Mouse (Mus musculus): Measurements from ENCODE around the gene Ipo11. TPM values are rescaled to one million over a fixed set of nuclear protein-coding genes. Genes with fewer than 3 reads are reported as not detected.

The Ipo11 gene
- polyA plus RNA-seq, 1 experiment from 2014 or later: 70.1 TPM

DNA sequence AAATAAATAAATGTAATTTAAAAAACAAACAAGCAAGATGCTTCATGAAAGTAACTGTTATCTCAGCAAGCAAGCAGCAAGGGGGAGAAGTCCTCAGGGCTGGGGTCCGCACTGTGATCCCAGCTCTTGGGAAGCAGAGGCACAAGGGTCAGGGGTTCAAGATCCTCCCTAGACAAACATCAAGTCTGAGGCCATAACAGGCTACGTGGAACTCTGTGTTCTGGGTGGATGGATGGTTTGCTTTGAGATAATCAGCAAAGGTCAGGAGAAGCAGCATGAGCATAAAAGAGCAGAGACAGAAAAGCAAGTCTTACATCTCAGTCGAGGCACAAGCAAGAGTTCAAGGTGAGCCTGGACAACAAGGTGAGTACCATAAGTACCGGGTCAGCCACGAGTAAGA, 43.1 kb downstream of the Ipo11 start:
- no peak for ATAC-seq (ENCODE audit: low FRiP score, low read depth)
- no peak overlapping the region for H3K27ac ChIP-seq (replicated peaks)
- no peaks in the 10 kb centered on the region for H3K4me1 ChIP-seq
- no peak overlapping the region for H3K9ac ChIP-seq (replicated peaks)
- H3K9me3 ChIP-seq: no peaks in the 10 kb centered on the region
- no peaks in the 10 kb centered on the region for H3K27me3 ChIP-seq
- H3K4me2 ChIP-seq (replicated peaks): no peak overlapping the region
- 92% methylated on average over 5 of the region's 5 CpGs for WGBS
- H3K36me3 ChIP-seq: peaks cover 35% of the 10 kb centered on the region
- H3K4me3 ChIP-seq: no peak overlapping the region

DNA sequence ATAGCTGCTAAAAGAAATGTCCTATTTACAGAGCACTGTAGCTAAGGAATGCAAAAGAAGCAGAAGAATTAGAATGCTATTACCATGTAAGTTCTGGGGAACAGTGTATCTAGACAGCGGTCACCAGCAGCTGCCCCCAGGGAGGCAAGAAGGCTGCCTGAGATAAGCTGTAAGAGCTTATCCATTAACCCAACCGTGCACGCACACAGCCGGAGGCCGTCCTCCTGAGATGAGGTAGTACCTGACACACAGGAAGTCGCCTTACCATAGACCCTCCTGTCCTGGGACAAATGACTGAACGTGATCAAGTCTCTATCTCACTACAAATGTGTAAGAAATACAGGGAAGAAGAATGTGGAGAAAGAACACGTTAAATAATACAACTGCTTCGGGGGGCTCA, 43.6 kb downstream of the Ipo11 start:
- H3K4me3 ChIP-seq: no peak overlapping the region
- H3K9ac ChIP-seq (replicated peaks): no peak overlapping the region
- H3K27me3 ChIP-seq: no peaks in the 10 kb centered on the region
- no peaks in the 10 kb centered on the region for H3K4me1 ChIP-seq
- no peak overlapping the region for H3K27ac ChIP-seq (replicated peaks)
- H3K4me2 ChIP-seq (replicated peaks): no peak overlapping the region
- peaks cover 32% of the 10 kb centered on the region for H3K36me3 ChIP-seq
- 84% methylated on average over 9 of the region's 9 CpGs for WGBS
- no peak for ATAC-seq (ENCODE audit: low FRiP score, low read depth)
- H3K9me3 ChIP-seq: no peaks in the 10 kb centered on the region

DNA sequence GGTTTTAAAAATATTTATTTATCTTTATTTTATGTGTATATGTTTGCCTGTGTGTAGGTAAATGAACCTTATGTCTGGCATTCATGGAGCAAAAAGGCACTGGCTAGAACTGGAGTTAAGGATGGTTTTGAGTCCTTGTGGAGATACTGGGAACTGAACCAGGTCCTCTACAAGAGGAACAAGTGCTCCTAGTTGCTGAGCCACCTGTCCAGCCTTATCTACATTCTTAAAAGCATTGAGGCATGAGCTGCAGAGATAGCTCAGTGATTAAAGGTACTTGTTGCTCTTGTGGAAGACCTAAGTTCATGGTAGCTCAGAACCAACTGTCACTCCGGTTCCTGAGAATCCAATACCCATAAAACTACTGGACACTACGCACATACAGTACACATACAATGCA, 49.4 kb downstream of the Ipo11 start:
- Histone ChIP-seq H3K4me3 (no peak overlapping the region), H3K9me3 (no peaks in the 10 kb centered on the region), H3K27ac (replicated peaks) (no peak overlapping the region), H3K4me2 (replicated peaks) (no peak overlapping the region), H3K36me3 (0 out of 2 replicates have a peak, but pooled peaks cover 6% of the 10 kb centered on the region), H3K9ac (replicated peaks) (no peak overlapping the region), H3K27me3 (no peaks in the 10 kb centered on the region), H3K4me1 (no peaks in the 10 kb centered on the region)
- no peak for ATAC-seq (ENCODE audit: low FRiP score, low read depth)
- WGBS: 95% methylated on average over 2 of the region's 2 CpGs

DNA sequence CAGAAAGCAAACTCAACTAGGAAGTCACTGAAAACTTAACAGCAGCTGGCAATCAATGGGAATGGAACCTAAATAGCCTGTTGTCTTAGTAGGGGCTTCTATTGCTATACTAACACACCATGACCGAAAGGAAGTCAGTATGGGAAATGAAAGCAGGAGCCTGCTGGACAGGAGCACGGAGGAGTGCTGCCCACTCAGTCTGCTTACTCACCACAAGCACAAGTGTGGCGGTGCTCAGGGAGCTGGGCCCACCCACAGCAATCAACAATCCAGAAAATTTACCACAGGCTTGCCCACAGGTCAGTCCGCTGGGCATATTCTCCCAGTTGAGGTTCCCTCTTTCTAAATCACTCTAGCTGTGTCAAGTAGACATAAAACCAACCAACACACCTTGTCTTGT, 52.5 kb downstream of the Ipo11 start:
- H3K27me3 ChIP-seq: no peaks in the 10 kb centered on the region
- H3K9me3 ChIP-seq: no peaks in the 10 kb centered on the region
- H3K4me2 ChIP-seq (replicated peaks): no peak overlapping the region
- ATAC-seq (ENCODE audit: low FRiP score, low read depth): no peak
- H3K4me1 ChIP-seq: no peaks in the 10 kb centered on the region
- 0 out of 2 replicates have a peak, but pooled peaks cover 8% of the 10 kb centered on the region for H3K36me3 ChIP-seq
- 88% methylated on average over 4 of the region's 4 CpGs for WGBS
- no peak overlapping the region for H3K4me3 ChIP-seq
- H3K9ac ChIP-seq (replicated peaks): no peak overlapping the region
- no peak overlapping the region for H3K27ac ChIP-seq (replicated peaks)

DNA sequence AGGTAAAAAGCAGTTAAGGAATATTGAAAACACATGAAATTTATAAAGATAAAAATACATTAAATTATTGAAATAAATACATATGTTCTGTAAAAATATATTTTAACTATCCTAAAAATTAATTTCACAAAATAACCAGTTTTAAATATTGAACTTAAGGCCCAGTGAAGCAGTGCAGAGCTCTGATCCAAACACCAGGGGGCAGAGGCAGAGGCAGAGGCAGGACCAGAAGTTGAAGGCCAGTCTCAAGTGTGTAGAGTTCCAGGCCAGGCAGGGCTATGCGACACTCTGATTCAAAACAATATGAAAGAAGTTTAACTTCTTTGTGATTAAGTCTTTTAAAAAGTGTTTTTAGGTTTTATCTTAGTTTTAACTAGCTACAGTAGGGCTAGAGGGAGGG, 60.5 kb downstream of the Ipo11 start:
- Histone ChIP-seq H3K9ac (replicated peaks) (no peak overlapping the region), H3K4me3 (no peak overlapping the region), H3K27ac (replicated peaks) (no peak overlapping the region), H3K36me3 (peaks cover 21% of the 10 kb centered on the region), H3K27me3 (no peaks in the 10 kb centered on the region), H3K9me3 (no peaks in the 10 kb centered on the region), H3K4me2 (replicated peaks) (no peak overlapping the region), H3K4me1 (no peaks in the 10 kb centered on the region)
- no peak for ATAC-seq (ENCODE audit: low FRiP score, low read depth)
- WGBS: 96% methylated on average over 1 of the region's 1 CpGs

DNA sequence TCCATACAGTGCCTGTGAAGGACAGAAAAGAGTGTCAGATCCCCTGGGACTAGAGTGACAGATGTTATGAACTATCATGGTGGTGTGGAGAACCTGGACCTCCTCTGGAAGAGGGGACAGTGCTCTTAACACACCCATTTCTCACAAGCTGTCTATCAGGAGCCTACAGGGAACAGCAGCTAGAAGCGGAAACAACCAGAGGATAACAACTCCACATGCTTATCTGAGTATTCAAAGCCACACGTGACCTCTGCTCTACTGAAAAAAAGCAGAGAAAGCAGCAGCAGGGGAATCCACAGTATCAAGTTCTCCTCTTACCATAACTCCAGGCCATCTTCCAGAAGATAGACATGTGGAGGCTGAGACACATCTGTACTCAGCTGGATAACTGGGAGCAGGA, 71.2 kb downstream of the Ipo11 start:
- Histone ChIP-seq H3K4me3 (no peak overlapping the region), H3K9me3 (no peaks in the 10 kb centered on the region), H3K27ac (replicated peaks) (no peak overlapping the region), H3K4me2 (replicated peaks) (no peak overlapping the region), H3K9ac (replicated peaks) (no peak overlapping the region), H3K36me3 (peaks cover 35% of the 10 kb centered on the region), H3K4me1 (no peaks in the 10 kb centered on the region), H3K27me3 (no peaks in the 10 kb centered on the region)
- WGBS: 85% methylated on average over 2 of the region's 2 CpGs
- ATAC-seq (ENCODE audit: low FRiP score, low read depth): no peak

DNA sequence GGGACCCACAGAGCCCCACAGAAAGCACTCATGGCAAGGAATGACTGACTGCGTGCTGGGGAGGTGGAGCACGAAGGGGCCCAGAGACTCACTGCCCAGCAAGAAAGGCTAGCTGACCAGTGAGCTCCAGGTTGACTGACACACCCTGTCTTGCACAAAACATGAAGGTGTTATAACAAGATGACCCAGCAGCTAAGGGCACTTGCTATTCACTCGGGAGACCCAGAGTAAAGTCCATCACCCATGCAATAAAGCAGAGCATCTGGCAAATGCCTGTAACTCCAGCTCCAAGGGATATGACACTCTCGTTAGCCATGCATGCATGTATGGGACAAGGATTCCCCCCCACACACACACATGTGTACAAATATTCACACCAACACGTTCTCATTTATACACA, 78.0 kb downstream of the Ipo11 start:
- WGBS: 94% methylated on average over 5 of the region's 5 CpGs

DNA sequence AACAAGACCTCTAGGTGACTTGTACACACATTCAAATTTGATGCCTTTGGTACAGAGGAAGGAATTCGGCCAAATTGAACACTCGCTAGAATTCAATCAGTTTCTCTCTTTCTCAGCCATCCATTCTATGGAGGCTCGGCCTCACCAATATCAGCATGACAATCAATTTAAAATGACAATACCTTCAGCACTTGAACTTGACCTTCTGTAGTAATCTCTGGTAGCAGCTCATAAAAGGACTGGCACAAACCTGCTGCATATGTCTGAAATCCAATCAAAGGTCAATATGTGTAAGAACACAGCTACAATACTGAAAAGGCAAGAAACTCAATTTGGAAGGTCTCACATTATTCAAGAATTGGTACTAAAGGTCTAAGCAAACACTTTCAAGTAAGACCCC, 80.2 kb downstream of the Ipo11 start:
- ATAC-seq (ENCODE audit: low FRiP score, low read depth): no peak
- H3K27ac ChIP-seq (replicated peaks): no peak overlapping the region
- 64% methylated on average over 3 of the region's 3 CpGs for WGBS
- no peak overlapping the region for H3K4me2 ChIP-seq (replicated peaks)
- H3K4me1 ChIP-seq: no peaks in the 10 kb centered on the region
- H3K9me3 ChIP-seq: no peaks in the 10 kb centered on the region
- H3K27me3 ChIP-seq: no peaks in the 10 kb centered on the region
- H3K4me3 ChIP-seq: no peak overlapping the region
- H3K9ac ChIP-seq (replicated peaks): no peak overlapping the region
- peaks cover 14% of the 10 kb centered on the region; the same call in 1 of the 2 replicates for H3K36me3 ChIP-seq

More for the DNA sequence above, 78.0 kb downstream of the Ipo11 start:
- Histone ChIP-seq H3K4me3 (no peak overlapping the region), H3K9ac (replicated peaks) (no peak overlapping the region), H3K27ac (replicated peaks) (no peak overlapping the region), H3K9me3 (no peaks in the 10 kb centered on the region), H3K4me1 (no peaks in the 10 kb centered on the region), H3K4me2 (replicated peaks) (no peak overlapping the region), H3K27me3 (no peaks in the 10 kb centered on the region), H3K36me3 (peaks cover 22% of the 10 kb centered on the region)
- no peak for ATAC-seq (ENCODE audit: low FRiP score, low read depth)

DNA sequence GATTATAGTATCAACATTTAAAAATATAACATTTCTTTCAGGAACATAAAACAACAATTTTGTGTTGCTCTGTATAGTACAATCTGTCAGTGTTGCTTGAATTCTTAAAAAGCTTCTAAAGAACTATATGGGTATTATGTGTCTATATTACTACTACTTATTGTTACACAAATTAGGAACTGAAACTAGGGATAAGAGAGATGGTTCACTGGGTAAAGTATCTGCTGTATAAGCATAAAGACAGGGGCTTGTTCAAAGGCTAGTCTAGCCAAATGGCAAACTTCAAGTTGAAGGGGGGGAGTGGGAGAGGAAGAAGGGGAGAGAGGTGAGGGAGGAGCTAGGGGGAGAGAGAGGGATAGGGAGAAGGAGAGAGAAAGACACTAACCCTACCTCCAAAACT, 89.2 kb downstream of the Ipo11 start:
- H3K36me3 ChIP-seq: peaks cover 11% of the 10 kb centered on the region; the same call in 1 of the 2 replicates
- no peak for ATAC-seq (ENCODE audit: low FRiP score, low read depth)
- no peak overlapping the region for H3K4me3 ChIP-seq
- no peak overlapping the region for H3K9ac ChIP-seq (replicated peaks)
- no peak overlapping the region for H3K4me2 ChIP-seq (replicated peaks)
- no peak overlapping the region for H3K27ac ChIP-seq (replicated peaks)
- H3K4me1 ChIP-seq: no peaks in the 10 kb centered on the region
- H3K27me3 ChIP-seq: no peaks in the 10 kb centered on the region
- H3K9me3 ChIP-seq: no peaks in the 10 kb centered on the region

DNA sequence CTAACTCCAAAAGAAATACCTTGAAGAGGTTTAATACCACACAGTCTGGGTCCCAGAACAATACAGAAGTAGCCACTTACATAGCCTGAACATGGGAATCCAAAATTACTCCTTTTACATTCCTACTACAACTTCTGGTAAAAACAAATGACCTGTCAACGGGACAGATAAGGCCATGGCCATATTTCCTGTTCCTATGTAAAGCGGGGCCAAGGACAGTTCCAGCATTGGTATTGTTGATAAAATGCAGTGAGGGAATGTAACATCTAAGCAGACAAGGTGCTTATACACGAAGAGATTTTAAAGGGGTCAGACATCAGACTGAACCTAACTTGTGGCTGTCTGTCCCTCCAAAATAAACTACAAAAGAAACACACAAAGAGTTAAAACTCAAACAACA, 91.8 kb downstream of the Ipo11 start:
- Histone ChIP-seq H3K9ac (replicated peaks) (no peak overlapping the region), H3K4me3 (no peak overlapping the region), H3K4me1 (no peaks in the 10 kb centered on the region), H3K4me2 (replicated peaks) (no peak overlapping the region), H3K27ac (replicated peaks) (no peak overlapping the region), H3K9me3 (no peaks in the 10 kb centered on the region), H3K36me3 (peaks cover 18% of the 10 kb centered on the region), H3K27me3 (no peaks in the 10 kb centered on the region)
- ATAC-seq (ENCODE audit: low FRiP score, low read depth): no peak
- 87% methylated on average over 3 of the region's 3 CpGs for WGBS

DNA sequence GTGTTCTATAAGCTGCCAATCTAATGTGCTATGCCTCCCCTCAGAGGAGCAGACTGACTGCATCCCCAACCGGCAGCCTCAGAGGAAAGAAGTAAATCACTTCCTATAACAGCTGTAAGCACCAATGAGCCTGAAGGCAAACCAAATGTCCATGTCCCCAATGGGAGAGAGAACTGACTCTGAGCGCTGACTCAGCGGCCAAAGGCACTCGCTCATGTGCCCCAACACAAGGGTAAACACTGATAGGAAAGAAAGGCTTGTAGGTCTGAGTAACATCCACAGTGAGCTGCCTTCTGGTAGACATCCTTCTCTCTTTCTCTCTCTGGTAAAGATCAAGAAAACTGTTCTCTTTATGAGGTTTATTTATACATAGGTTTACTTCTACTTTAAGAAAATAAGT, 94.2 kb downstream of the Ipo11 start:
- no peak for ATAC-seq (ENCODE audit: low FRiP score, low read depth)

DNA sequence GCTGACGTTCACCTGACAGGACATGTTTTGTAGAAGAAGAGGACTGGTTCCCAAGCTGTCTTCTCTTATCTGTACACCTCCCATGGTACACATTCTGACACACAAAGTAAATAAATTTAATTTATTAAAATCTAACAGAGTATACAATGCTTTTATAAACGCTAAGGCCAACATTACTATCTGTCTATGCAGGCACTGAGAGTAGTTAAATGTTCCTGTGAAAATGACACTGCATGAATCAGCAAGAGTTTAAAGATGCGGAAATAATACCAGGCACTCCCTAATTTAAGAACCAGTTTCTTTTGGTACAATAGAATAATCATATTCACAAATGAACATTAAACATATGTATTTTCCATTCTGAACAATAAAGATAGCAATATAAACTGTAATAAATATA, 98.0 kb downstream of the Ipo11 start:
- H3K4me2 ChIP-seq (replicated peaks): no peak overlapping the region
- WGBS: 95% methylated on average over 3 of the region's 3 CpGs
- H3K27me3 ChIP-seq: no peaks in the 10 kb centered on the region
- no peak overlapping the region for H3K4me3 ChIP-seq
- no peak overlapping the region for H3K9ac ChIP-seq (replicated peaks)
- no peak overlapping the region for H3K27ac ChIP-seq (replicated peaks)
- H3K4me1 ChIP-seq: no peaks in the 10 kb centered on the region
- no peaks in the 10 kb centered on the region for H3K9me3 ChIP-seq
- ATAC-seq (ENCODE audit: low FRiP score, low read depth): no peak
- peaks cover 15% of the 10 kb centered on the region for H3K36me3 ChIP-seq

More for the DNA sequence above, 94.2 kb downstream of the Ipo11 start:
- H3K9ac ChIP-seq (replicated peaks): no peak overlapping the region
- no peaks in the 10 kb centered on the region for H3K4me1 ChIP-seq
- peaks cover 23% of the 10 kb centered on the region for H3K36me3 ChIP-seq
- H3K9me3 ChIP-seq: no peaks in the 10 kb centered on the region
- 94% methylated on average over 4 of the region's 4 CpGs for WGBS
- no peak overlapping the region for H3K27ac ChIP-seq (replicated peaks)
- H3K4me3 ChIP-seq: no peak overlapping the region
- H3K27me3 ChIP-seq: no peaks in the 10 kb centered on the region
- H3K4me2 ChIP-seq (replicated peaks): no peak overlapping the region

DNA sequence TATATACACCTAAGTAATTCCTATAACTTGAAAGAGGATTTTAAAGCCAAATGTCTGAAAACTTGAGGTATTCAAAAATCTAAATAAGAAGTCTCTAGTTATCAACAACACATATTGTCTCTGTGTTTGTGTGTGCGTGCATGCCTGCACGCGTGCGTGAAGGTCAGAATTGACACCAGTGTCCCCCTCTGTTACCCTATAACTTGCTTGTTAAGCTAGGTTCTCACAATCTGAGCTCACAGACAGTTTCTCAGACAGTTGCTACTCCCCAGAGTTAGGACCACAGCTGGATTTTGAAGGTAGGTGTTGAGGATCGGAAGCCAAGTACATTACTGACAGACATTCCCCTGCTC, 100.3 kb downstream of the Ipo11 start:
- H3K4me2 ChIP-seq (replicated peaks): no peak overlapping the region
- no peaks in the 10 kb centered on the region for H3K9me3 ChIP-seq
- no peaks in the 10 kb centered on the region for H3K4me1 ChIP-seq
- WGBS: 91% methylated on average over 5 of the region's 5 CpGs
- H3K9ac ChIP-seq (replicated peaks): no peak overlapping the region
- no peaks in the 10 kb centered on the region for H3K27me3 ChIP-seq
- H3K27ac ChIP-seq (replicated peaks): no peak overlapping the region
- no peak for ATAC-seq (ENCODE audit: low FRiP score, low read depth)
- no peak overlapping the region for H3K4me3 ChIP-seq
- peaks cover 9% of the 10 kb centered on the region for H3K36me3 ChIP-seq
